ENCODE assay signal across 8 mouse cellular contexts in the genomic region with DNA sequence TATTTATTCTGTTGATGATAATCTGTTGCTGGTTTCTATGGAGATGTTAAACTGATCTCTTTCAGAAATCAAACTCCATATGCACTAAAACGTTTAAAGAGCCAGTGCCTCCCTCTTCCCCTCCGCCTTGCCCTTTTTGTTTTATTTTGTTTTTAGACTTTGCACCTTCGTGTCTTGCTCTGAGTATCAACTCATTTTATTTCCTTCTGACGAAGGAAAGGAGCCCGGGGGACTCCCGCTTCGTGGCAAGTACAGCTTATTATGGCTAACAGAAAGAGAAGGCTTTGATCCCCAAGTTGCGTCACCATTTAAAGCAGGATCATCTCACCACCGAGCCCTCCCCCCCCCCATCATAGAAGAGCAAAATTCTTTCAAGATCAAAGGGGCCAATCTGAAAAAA. TPM values are rescaled to one million over a fixed set of nuclear protein-coding genes. Genes with fewer than 3 reads are reported as not detected.
DNase-seq lines count a peak whose midpoint lies in the region; ATAC-seq lines count a peak whose summit lies in the region.

No protein-coding gene starts in this region.

- no peaks in the 10 kb centered on the region for H3K36me3 ChIP-seq in kidney, embryonic 14.5 days (ENCODE audit: control insufficient read depth, insufficient read depth, low read length)
- H3K36me3 ChIP-seq in embryonic facial prominence, embryonic 15.5 days: no peaks in the 10 kb centered on the region
- no peaks in the 10 kb centered on the region for H3K36me3 ChIP-seq in intestine, embryonic 14.5 days (ENCODE audit: control insufficient read depth, insufficient read depth, low read length)
- no peaks in the 10 kb centered on the region for H3K36me3 ChIP-seq in neural tube, embryonic 11.5 days (ENCODE audit: control insufficient read depth, insufficient read depth, low read length)

- no peak for DNase-seq in kidney, adult 11 months
- DNase-seq in intestine, embryonic 14.5 days (ENCODE audit: low spot score): no peak
- DNase-seq in neural tube, embryonic 11.5 days (ENCODE audit: low spot score): no peak
- DNase-seq in adrenal gland, adult 8-10 months: no peak

- peak overlapping the region; percentile 38; the same call in 1 of the 2 replicates for H3K9ac ChIP-seq in kidney, embryonic 14.5 days (ENCODE audit: low read depth, low read length)
- no peak overlapping the region for H3K9ac ChIP-seq in embryonic facial prominence, embryonic 15.5 days
- no peak overlapping the region for H3K9ac ChIP-seq in intestine, embryonic 14.5 days (ENCODE audit: low read length)
- no peak overlapping the region for H3K9ac ChIP-seq in neural tube, embryonic 11.5 days (ENCODE audit: low read length)

- peak overlapping the region; percentile 73 for H3K4me3 ChIP-seq in kidney, embryonic 14.5 days (ENCODE audit: low read length)
- peak overlapping the region; percentile 62 for H3K4me3 ChIP-seq in embryonic facial prominence, embryonic 15.5 days (replicated peaks)
- peak overlapping the region; percentile 74 for H3K4me3 ChIP-seq in intestine, embryonic 14.5 days (ENCODE audit: low read depth, low read length)
- H3K4me3 ChIP-seq in neural tube, embryonic 11.5 days (ENCODE audit: low read depth, low read length): peak overlapping the region; percentile 28

- peaks cover 32% of the 10 kb centered on the region for H3K27me3 ChIP-seq in kidney, embryonic 14.5 days (ENCODE audit: control insufficient read depth, insufficient read depth, low read length)
- peaks cover 85% of the 10 kb centered on the region for H3K27me3 ChIP-seq in embryonic facial prominence, embryonic 15.5 days
- peaks cover 49% of the 10 kb centered on the region for H3K27me3 ChIP-seq in intestine, embryonic 14.5 days (replicated peaks; ENCODE audit: control insufficient read depth, insufficient read depth, low read length)
- H3K27me3 ChIP-seq in neural tube, embryonic 11.5 days (ENCODE audit: control insufficient read depth, insufficient read depth, low read length): peaks cover 70% of the 10 kb centered on the region

- 2% methylated on average over 9 of the region's 9 CpGs for WGBS in kidney, embryonic 14.5 days
- 2% methylated on average over 9 of the region's 9 CpGs for WGBS in embryonic facial prominence, embryonic 15.5 days
- 4% methylated on average over 9 of the region's 9 CpGs for WGBS in intestine, embryonic 14.5 days
- under 1% methylated on average over 9 of the region's 9 CpGs for WGBS in neural tube, embryonic 11.5 days

- H3K27ac ChIP-seq in kidney, embryonic 14.5 days (ENCODE audit: low read depth, low read length): no peak overlapping the region
- no peak overlapping the region for H3K27ac ChIP-seq in embryonic facial prominence, embryonic 15.5 days (replicated peaks)
- H3K27ac ChIP-seq in intestine, embryonic 14.5 days (ENCODE audit: low read depth): no peak overlapping the region
- no peak overlapping the region for H3K27ac ChIP-seq in neural tube, embryonic 11.5 days (ENCODE audit: low read depth, low read length)

- ATAC-seq in kidney, embryonic 14.5 days (ENCODE audit: low FRiP score, low TSS enrichment): no peak
- no peak for ATAC-seq in embryonic facial prominence, embryonic 15.5 days (ENCODE audit: insufficient number of reproducible peaks, low FRiP score, low TSS enrichment, low read depth)
- no peak for ATAC-seq in intestine, embryonic 14.5 days (replicated peaks; ENCODE audit: low FRiP score, low TSS enrichment, low read depth)
- ATAC-seq in neural tube, embryonic 11.5 days (ENCODE audit: insufficient read depth, low FRiP score, low TSS enrichment): no peak
- ATAC-seq in megakaryocyte, adult 5-6 weeks (ENCODE audit: poor library complexity, severe bottlenecking): no peak
- no peak for ATAC-seq in cerebellum, adult (ENCODE audit: insufficient number of reproducible peaks, low FRiP score, low TSS enrichment)

- peaks cover 43% of the 10 kb centered on the region for H3K4me1 ChIP-seq in kidney, embryonic 14.5 days (ENCODE audit: control insufficient read depth, insufficient read depth, low read length)
- peaks cover 43% of the 10 kb centered on the region for H3K4me1 ChIP-seq in embryonic facial prominence, embryonic 15.5 days
- peaks cover 22% of the 10 kb centered on the region for H3K4me1 ChIP-seq in intestine, embryonic 14.5 days (replicated peaks; ENCODE audit: control insufficient read depth, insufficient read depth, low read length)
- peaks cover 35% of the 10 kb centered on the region for H3K4me1 ChIP-seq in neural tube, embryonic 11.5 days (ENCODE audit: control insufficient read depth, insufficient read depth, low read length)

- peak overlapping the region; percentile 98 for H3K4me2 ChIP-seq in kidney, embryonic 14.5 days (replicated peaks; ENCODE audit: low read depth, low read length)
- H3K4me2 ChIP-seq in embryonic facial prominence, embryonic 15.5 days (replicated peaks): peak overlapping the region; percentile 100
- peak overlapping the region; percentile 99 for H3K4me2 ChIP-seq in intestine, embryonic 14.5 days (ENCODE audit: low read length)
- H3K4me2 ChIP-seq in neural tube, embryonic 11.5 days (ENCODE audit: low read depth): peak overlapping the region; percentile 94

- H3K9me3 ChIP-seq in kidney, embryonic 14.5 days (ENCODE audit: control insufficient read depth, low read length): no peaks in the 10 kb centered on the region
- H3K9me3 ChIP-seq in embryonic facial prominence, embryonic 15.5 days (replicated peaks): no peaks in the 10 kb centered on the region
- H3K9me3 ChIP-seq in intestine, embryonic 14.5 days (ENCODE audit: control insufficient read depth, low read length): no peaks in the 10 kb centered on the region
- H3K9me3 ChIP-seq in neural tube, embryonic 11.5 days (ENCODE audit: control insufficient read depth, low read length): no peaks in the 10 kb centered on the region

RNA-seq across cellular contexts. Expression of gene Casz1, which starts 3.2 kb away (rescaled TPM):
- 3.9 and 7.6 TPM in 2 replicates for polyA plus RNA-seq in kidney, embryonic 14.5 days (2014; fragmentation: Nextera tagmentation; extraction: Ambion mirVana)
- polyA plus RNA-seq in embryonic facial prominence, embryonic 15.5 days (2015; fragmentation: Nextera tagmentation; extraction: Ambion mirVana): 10.1 and 11.2 TPM in 2 replicates
- polyA plus RNA-seq in intestine, embryonic 14.5 days (2014; fragmentation: Nextera tagmentation; extraction: Ambion mirVana): 6.6 and 7.8 TPM in 2 replicates
- polyA plus RNA-seq in neural tube, embryonic 11.5 days (2014; fragmentation: Nextera tagmentation; extraction: Ambion mirVana): 4.9 and 7.3 TPM in 2 replicates
- total RNA-seq in megakaryocyte, adult 5-6 weeks (2015): 3.0 and 3.3 TPM in 2 replicates
- total RNA-seq in megakaryocyte, adult 5-6 weeks (2017): 1.7 and 2.5 TPM in 2 replicates
- total RNA-seq in adrenal gland, adult 8-10 months (2022): 10 to 100 TPM in 2 of 4 experiments, 1 to 10 TPM in 2; 5.3 to 14.4 (median 9.8) TPM
